Mouse (Mus musculus) G1E (cell line): Measurements from ENCODE around the gene Rbm47. TPM values are rescaled to one million over a fixed set of nuclear protein-coding genes. Genes with fewer than 3 reads are reported as not detected.

ENCODE experiments used
- ATAC-seq: 2 replicates; pipeline ENCODE4 v1.8.0; 2016; ENCODE audit warnings: mild to moderate bottlenecking; ENCODE audit not compliant: insufficient number of reproducible peaks, poor library complexity, low FRiP score, severe bottlenecking; ENCODE audit errors: extremely low read depth
- DNase-seq: peaks from one replicate; pipeline ENCODE4 v3.0.0; 2012; ENCODE audit warnings: low spot score
- H3K27me3 ChIP-seq: 2 replicates; pipeline ENCODE4 v1.6.1; 2012; ENCODE audit warnings: mild to moderate bottlenecking, low read length, inconsistent platforms; ENCODE audit not compliant: insufficient read depth
- H3K36me3 ChIP-seq: replicated peaks from 2 replicates; pipeline ENCODE3; 2012; ENCODE audit warnings: mild to moderate bottlenecking, inconsistent platforms
- H3K4me1 ChIP-seq: 2 replicates; pipeline ENCODE4 v1.6.1; 2012; ENCODE audit warnings: low read depth, low read length, inconsistent platforms, mixed read lengths; ENCODE audit not compliant: insufficient read depth
- H3K4me3 ChIP-seq: 2 replicates; pipeline ENCODE4 v1.5.1; 2012; ENCODE audit warnings: low read depth, mild to moderate bottlenecking, inconsistent platforms, low read length, moderate library complexity, mixed read lengths
- H3K9me3 ChIP-seq: replicated peaks from 2 replicates; pipeline ENCODE4 v1.6.1; 2012; ENCODE audit warnings: inconsistent platforms
- CTCF ChIP-seq: IDR thresholded peaks from 2 replicates; pipeline ENCODE4 v1.5.1; 2012; ENCODE audit warnings: low read depth, low read length, inconsistent platforms, mixed read lengths
- GATA1 ChIP-seq: IDR thresholded peaks from 2 replicates; pipeline ENCODE4 v1.6.1; 2012; ENCODE audit warnings: borderline replicate concordance, low read length, inconsistent platforms, mixed read lengths
- GATA2 ChIP-seq: IDR thresholded peaks from 2 replicates; pipeline ENCODE4 v1.6.1; 2012; ENCODE audit warnings: low read depth, low read length, inconsistent platforms, borderline replicate concordance
- POLR2AphosphoS5 ChIP-seq: IDR thresholded peaks from 2 replicates; pipeline ENCODE4 v1.6.1; 2012; ENCODE audit warnings: low read depth, low read length, inconsistent platforms; ENCODE audit not compliant: insufficient replicate concordance
- TAL1 ChIP-seq: conservative IDR thresholded peaks from 2 replicates; pipeline ENCODE4 v1.6.1; 2012; ENCODE audit warnings: low read depth, low read length, inconsistent platforms, mixed read lengths
- polyA plus RNA-seq: library from polyadenylated mRNA; stranded (reverse); fragments of >175 nt; gene quantifications from 2 replicates; pipeline ENCODE4 v1.2.3, GENCODE M21; 2012
- total RNA-seq, 2 experiments: library from RNA; stranded (forward) in 1 of 2; stranded (reverse) in 1 of 2; fragments of 200-1000 nt in 1 of 2; fragments of >200 nt in 1 of 2; fragmentation: Nextera tagmentation in 1 of 2; gene quantifications; 2 replicates each; pipeline ENCODE4 v1.2.3; 2014 to 2017

Rbm47 gene
- total and polyA plus RNA-seq, 3 experiments = 0.05 TPM; not detected in 2

DNA sequence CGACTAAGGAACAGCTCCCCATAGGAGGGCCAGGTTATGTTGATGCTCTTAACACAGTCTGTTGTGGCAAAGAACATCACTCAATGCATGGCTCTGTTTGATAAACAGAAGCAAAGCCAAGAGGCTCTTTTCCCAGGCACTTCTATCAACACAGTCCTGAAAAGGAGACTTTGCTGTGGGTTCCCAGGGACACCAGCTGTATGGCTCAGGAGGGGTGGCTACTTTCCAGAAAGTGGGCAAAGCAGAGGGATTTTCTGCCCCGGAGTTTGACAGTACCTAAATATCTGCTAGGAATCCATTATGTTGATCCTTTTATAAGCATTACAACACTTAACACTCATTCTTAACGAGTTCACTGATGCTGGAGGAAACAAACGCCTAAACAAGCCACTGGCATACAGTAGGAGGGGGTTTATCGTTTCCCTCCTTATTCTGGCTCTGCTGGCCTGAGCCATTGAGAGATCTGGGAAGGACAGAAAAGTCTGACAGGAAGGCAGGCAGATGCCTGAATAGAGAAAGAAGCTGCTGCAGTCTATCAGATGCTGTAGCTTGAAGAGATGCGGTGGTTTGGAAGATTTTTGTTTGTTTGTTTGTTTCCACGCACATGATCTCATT lies 136.4 kb downstream of the Rbm47 start:
- H3K9me3 ChIP-seq = no peaks in the 10 kb centered on the region
- TF ChIP-seq GATA2 (no peak), CTCF (no peak), POLR2AphosphoS5 (no peak), TAL1 (no peak), GATA1 (no peak)
- H3K4me1 ChIP-seq = no peaks in the 10 kb centered on the region
- ATAC-seq (no peak), DNase-seq (no peak)
- H3K36me3 ChIP-seq = no peaks in the 10 kb centered on the region
- no peak overlapping the region for H3K4me3 ChIP-seq
- H3K27me3 ChIP-seq = no peaks in the 10 kb centered on the region

GRCm38 (mm10) chr5:66034375-66035195 lies 138.3 kb downstream of the Rbm47 start:
- H3K4me3 ChIP-seq = no peak overlapping the region
- H3K4me1 ChIP-seq = no peaks in the 10 kb centered on the region
- ATAC-seq (no peak), DNase-seq (no peak)
- no peaks in the 10 kb centered on the region for H3K27me3 ChIP-seq
- H3K36me3 ChIP-seq = no peaks in the 10 kb centered on the region
- no peaks in the 10 kb centered on the region for H3K9me3 ChIP-seq
- TF ChIP-seq GATA1 (no peak), POLR2AphosphoS5 (no peak), TAL1 (no peak), CTCF (no peak), GATA2 (no peak)

DNA sequence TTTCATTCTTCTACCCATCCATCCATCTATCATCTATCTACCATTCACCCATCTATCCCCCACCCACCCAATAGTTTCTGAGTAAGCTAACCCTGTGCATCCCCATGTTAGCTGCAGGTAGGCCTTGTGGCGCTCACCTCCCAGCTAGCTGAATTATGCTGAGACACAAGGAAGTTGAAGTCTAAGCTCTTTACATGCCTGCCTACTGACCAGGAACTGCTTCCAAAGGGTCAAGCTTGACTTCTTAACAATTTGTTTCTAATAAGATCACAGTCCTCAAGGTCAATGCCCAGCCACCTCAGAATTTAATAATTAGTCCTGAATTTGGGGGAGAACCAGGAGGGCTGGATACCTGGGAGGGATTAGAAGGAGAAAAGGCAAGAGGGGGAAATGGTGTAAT lies 140.1 kb downstream of the Rbm47 start:
- TF ChIP-seq CTCF = no peak
- TF ChIP-seq GATA2 = no peak
- TF ChIP-seq GATA1 = no peak
- TF ChIP-seq POLR2AphosphoS5 = no peak
- TF ChIP-seq TAL1 = no peak
- DNase-seq (no peak), ATAC-seq (no peak)
- Histone ChIP-seq H3K9me3 (no peaks in the 10 kb centered on the region), H3K4me1 (no peaks in the 10 kb centered on the region), H3K27me3 (no peaks in the 10 kb centered on the region), H3K36me3 (no peaks in the 10 kb centered on the region), H3K4me3 (no peak overlapping the region)

DNA sequence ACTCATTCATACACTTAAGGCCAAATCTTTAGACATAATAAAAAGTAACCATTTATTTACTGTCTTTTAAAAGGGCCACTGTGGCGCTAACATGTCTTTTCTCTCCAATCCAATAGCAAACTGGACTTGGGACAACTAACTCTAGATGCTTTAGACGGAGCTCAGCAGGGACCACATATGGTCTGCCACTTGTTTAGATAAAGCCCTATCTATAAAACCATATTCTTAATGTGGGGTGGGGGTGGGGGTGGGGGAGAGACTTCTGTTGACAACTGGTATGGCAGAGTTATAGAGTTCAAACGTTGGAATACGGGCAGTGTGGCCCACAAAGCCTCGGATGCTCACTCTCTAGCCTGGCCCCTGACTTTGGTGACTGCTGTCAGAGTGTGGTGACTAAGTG lies 141.2 kb downstream of the Rbm47 start:
- peaks cover 4% of the 10 kb centered on the region for H3K9me3 ChIP-seq
- DNase-seq (no peak), ATAC-seq (no peak)
- H3K27me3 ChIP-seq = no peaks in the 10 kb centered on the region
- TF ChIP-seq TAL1 = no peak
- TF ChIP-seq POLR2AphosphoS5 = no peak
- TF ChIP-seq GATA2 = no peak
- no peak for TF ChIP-seq GATA1
- no peak for TF ChIP-seq CTCF
- H3K4me3 ChIP-seq = no peak overlapping the region
- H3K4me1 ChIP-seq = no peaks in the 10 kb centered on the region
- no peaks in the 10 kb centered on the region for H3K36me3 ChIP-seq

DNA sequence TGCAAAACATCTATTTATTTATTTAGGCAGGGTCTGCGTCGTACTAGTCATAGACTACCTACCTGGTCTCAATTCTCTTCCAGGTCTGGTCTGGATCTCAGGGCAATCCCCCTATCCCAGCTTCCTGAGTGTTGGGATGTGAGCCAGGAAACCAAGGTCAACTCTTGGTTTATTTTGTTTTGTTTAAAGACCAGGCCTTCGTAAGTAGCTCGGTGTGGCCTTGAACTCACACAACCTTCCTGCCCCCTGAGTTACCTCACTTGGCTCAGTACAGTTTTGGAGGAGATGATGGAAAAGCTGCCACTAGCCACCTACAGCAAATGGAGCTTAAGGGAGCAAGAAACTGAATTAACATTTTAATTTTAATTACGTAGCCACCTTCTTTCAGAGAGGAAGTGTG lies 144.7 kb downstream of the Rbm47 start:
- no peak for ATAC-seq
- H3K4me1 ChIP-seq = no peaks in the 10 kb centered on the region
- DNase-seq = no peak
- TF ChIP-seq GATA1 = no peak
- H3K9me3 ChIP-seq = peaks cover 12% of the 10 kb centered on the region
- no peak overlapping the region for H3K4me3 ChIP-seq
- no peaks in the 10 kb centered on the region for H3K36me3 ChIP-seq
- H3K27me3 ChIP-seq = no peaks in the 10 kb centered on the region

GRCm38 (mm10) chr5:66027206-66027605 lies 145.7 kb downstream of the Rbm47 start:
- Histone ChIP-seq H3K4me3 (no peak overlapping the region), H3K4me1 (no peaks in the 10 kb centered on the region), H3K27me3 (no peaks in the 10 kb centered on the region), H3K9me3 (peaks cover 12% of the 10 kb centered on the region), H3K36me3 (no peaks in the 10 kb centered on the region)
- TF ChIP-seq GATA1 = no peak
- TF ChIP-seq POLR2AphosphoS5 = no peak
- no peak for TF ChIP-seq GATA2
- no peak for TF ChIP-seq CTCF
- TF ChIP-seq TAL1 = no peak
- no peak for ATAC-seq
- DNase-seq = no peak
